Mouse (Mus musculus) C2C12 (cell line): Measurements from ENCODE around the gene Dnajc13. TPM values are rescaled to one million over a fixed set of nuclear protein-coding genes. Genes with fewer than 3 reads are reported as not detected.

Source experiments
- H3K27me3 ChIP-seq: one replicate; pipeline ENCODE4 v1.6.1; 2011; ENCODE audit not compliant: control insufficient read depth, insufficient read depth, insufficient read length
- H3K36me3 ChIP-seq: one replicate; pipeline ENCODE4 v1.6.1; 2011; ENCODE audit not compliant: control insufficient read depth, insufficient read depth
- H3K4me3 ChIP-seq: one replicate; pipeline ENCODE4 v1.5.1; 2011; ENCODE audit warnings: mild to moderate bottlenecking, control low read depth; ENCODE audit not compliant: poor library complexity, insufficient read depth, severe bottlenecking
- H3K79me2 ChIP-seq: one replicate; pipeline ENCODE4 v1.6.1; 2011; ENCODE audit not compliant: control insufficient read depth, insufficient read depth
- H3K79me3 ChIP-seq: one replicate; pipeline ENCODE4 v1.6.1; 2011; ENCODE audit warnings: low read depth, control low read depth
- H3ac ChIP-seq: one replicate; pipeline ENCODE3; 2011; ENCODE audit warnings: low read depth; ENCODE audit not compliant: control insufficient read depth, insufficient read length
- CEBPB ChIP-seq: IDR thresholded peaks from one replicate; pipeline ENCODE4 v1.6.1; 2011; ENCODE audit warnings: low read depth, mild to moderate bottlenecking, control low read depth, moderate library complexity
- CTCF ChIP-seq: IDR thresholded peaks from one replicate; pipeline ENCODE4 v1.5.1; 2011; ENCODE audit not compliant: control insufficient read depth, insufficient read depth, insufficient read length
- FOSL1 ChIP-seq: IDR thresholded peaks from one replicate; pipeline ENCODE4 v1.8.0; 2011; ENCODE audit warnings: mild to moderate bottlenecking, low read length; ENCODE audit not compliant: poor library complexity, insufficient read depth, severe bottlenecking
- MAX ChIP-seq: IDR thresholded peaks from one replicate; pipeline ENCODE4 v1.6.1; 2011; ENCODE audit warnings: mild to moderate bottlenecking, control low read depth
- MYOD1 ChIP-seq: IDR thresholded peaks from one replicate; pipeline ENCODE4 v1.6.1; 2011; ENCODE audit warnings: low read depth; ENCODE audit not compliant: control insufficient read depth, insufficient read length
- MYOG ChIP-seq: IDR thresholded peaks from one replicate; pipeline ENCODE4 v1.6.1; 2011; ENCODE audit not compliant: control insufficient read depth, insufficient read length; ENCODE audit errors: extremely low read depth
- USF1 ChIP-seq: IDR thresholded peaks from one replicate; pipeline ENCODE4 v1.6.1; 2011; ENCODE audit warnings: low read depth, mild to moderate bottlenecking, control low read depth, moderate library complexity
- polyA plus RNA-seq: library from polyadenylated mRNA; unstranded; fragments of >200 nt; fragmentation: generic; extraction: Trizol; gene quantifications from one replicate; pipeline ENCODE4 v1.2.1, GENCODE M21; 2012; ENCODE audit warnings: missing spikeins

Dnajc13 gene
- polyA plus RNA-seq, 1 experiment, result 13.5 TPM

GRCm38 (mm10) chr9:104277528-104278162, 14.9 kb upstream of the Dnajc13 start:
- no peak overlapping the region for H3K4me3 ChIP-seq
- H3K36me3 ChIP-seq, result no peaks in the 10 kb centered on the region
- no peaks in the 10 kb centered on the region for H3K79me2 ChIP-seq
- H3ac ChIP-seq, result no peak overlapping the region
- no peaks in the 10 kb centered on the region for H3K79me3 ChIP-seq
- peak; percentile 36 for TF ChIP-seq CTCF
- TF ChIP-seq CEBPB, result no peak
- no peaks in the 10 kb centered on the region for H3K27me3 ChIP-seq

GRCm38 (mm10) chr9:104275084-104275785, 12.5 kb upstream of the Dnajc13 start:
- Histone ChIP-seq H3K79me2 (no peaks in the 10 kb centered on the region), H3K27me3 (no peaks in the 10 kb centered on the region), H3ac (no peak overlapping the region), H3K36me3 (no peaks in the 10 kb centered on the region), H3K4me3 (no peak overlapping the region), H3K79me3 (no peaks in the 10 kb centered on the region)
- TF ChIP-seq CTCF, result no peak
- no peak for TF ChIP-seq USF1
- no peak for TF ChIP-seq MYOD1
- no peak for TF ChIP-seq MAX

GRCm38 (mm10) chr9:104272057-104272456, 9.3 kb upstream of the Dnajc13 start:
- TF ChIP-seq MAX (no peak), USF1 (no peak), FOSL1 (no peak), CEBPB (no peak), CTCF (no peak), MYOG (no peak), MYOD1 (no peak)
- Histone ChIP-seq H3K27me3 (no peaks in the 10 kb centered on the region), H3K79me3 (no peaks in the 10 kb centered on the region), H3K79me2 (no peaks in the 10 kb centered on the region), H3ac (no peak overlapping the region), H3K36me3 (no peaks in the 10 kb centered on the region), H3K4me3 (no peak overlapping the region)

- Histone ChIP-seq H3K36me3 (no peaks in the 10 kb centered on the region), H3K79me3 (no peaks in the 10 kb centered on the region)
- TF ChIP-seq MYOG, result no peak
- no peak for TF ChIP-seq FOSL1
- no peak for TF ChIP-seq CEBPB
- no peak for TF ChIP-seq CTCF
- no peak for TF ChIP-seq MYOD1
- TF ChIP-seq MAX, result no peak
- no peak for TF ChIP-seq USF1
These were observed 8.9 kb upstream of the Dnajc13 start for GRCm38 (mm10) chr9:104271642-104272041.

GRCm38 (mm10) chr9:104269944-104270343, 7.2 kb upstream of the Dnajc13 start:
- Histone ChIP-seq H3K79me3 (no peaks in the 10 kb centered on the region), H3K4me3 (no peak overlapping the region), H3K36me3 (no peaks in the 10 kb centered on the region), H3K27me3 (no peaks in the 10 kb centered on the region), H3ac (no peak overlapping the region), H3K79me2 (no peaks in the 10 kb centered on the region)
- TF ChIP-seq FOSL1 (no peak), CTCF (no peak), USF1 (no peak), MAX (no peak), MYOD1 (no peak), CEBPB (no peak), MYOG (no peak)

More at GRCm38 (mm10) chr9:104271642-104272041, 8.9 kb upstream of the Dnajc13 start:
- Histone ChIP-seq H3K79me2 (no peaks in the 10 kb centered on the region), H3ac (no peak overlapping the region), H3K27me3 (no peaks in the 10 kb centered on the region), H3K4me3 (no peak overlapping the region)

GRCm38 (mm10) chr9:104269349-104269871, 6.7 kb upstream of the Dnajc13 start:
- no peak overlapping the region for H3ac ChIP-seq
- TF ChIP-seq MYOG, result no peak
- no peak for TF ChIP-seq MAX
- TF ChIP-seq MYOD1, result no peak
- TF ChIP-seq CTCF, result no peak
- TF ChIP-seq CEBPB, result no peak
- no peak for TF ChIP-seq FOSL1
- TF ChIP-seq USF1, result no peak
- no peaks in the 10 kb centered on the region for H3K79me3 ChIP-seq
- H3K79me2 ChIP-seq, result no peaks in the 10 kb centered on the region
- H3K36me3 ChIP-seq, result no peaks in the 10 kb centered on the region
- H3K4me3 ChIP-seq, result no peak overlapping the region
- H3K27me3 ChIP-seq, result no peaks in the 10 kb centered on the region
